Mouse (Mus musculus) megakaryocyte, embryonic 14.5 days (primary cell): Measurements from ENCODE around the gene Gpatch3. TPM values are rescaled to one million over a fixed set of nuclear protein-coding genes. Genes with fewer than 3 reads are reported as not detected.

Experiments
- H3K27me3 ChIP-seq: replicated peaks from 2 replicates; pipeline ENCODE3; 2012; ENCODE audit warnings: inconsistent platforms
- H3K36me3 ChIP-seq: replicated peaks from 2 replicates; pipeline ENCODE3; 2012; ENCODE audit warnings: low read length, inconsistent platforms, mixed read lengths
- H3K4me1 ChIP-seq: 2 replicates; pipeline ENCODE4 v1.6.1; 2012; ENCODE audit warnings: inconsistent platforms
- H3K4me3 ChIP-seq: replicated peaks from 2 replicates; pipeline ENCODE3; 2012; ENCODE audit warnings: moderate library complexity, mild to moderate bottlenecking, inconsistent platforms
- H3K9me3 ChIP-seq: 2 replicates; pipeline ENCODE4 v1.6.1; 2012; ENCODE audit warnings: inconsistent platforms
- FLI1 ChIP-seq: IDR thresholded peaks from 2 replicates; pipeline ENCODE4 v1.6.1; 2012; ENCODE audit warnings: low read length, inconsistent platforms, mixed read lengths
- GATA1 ChIP-seq: IDR thresholded peaks from 3 replicates; pipeline ENCODE4 v1.6.1; 2012; ENCODE audit warnings: mixed read lengths, low read length, inconsistent platforms, borderline replicate concordance
- polyA plus RNA-seq: library from polyadenylated mRNA; stranded (reverse); fragments of >175 nt; gene quantifications from 2 replicates; pipeline ENCODE4 v1.2.3, GENCODE M21; 2012; ENCODE audit warnings: low replicate concordance; ENCODE audit not compliant: insufficient read depth

Gene Gpatch3
- polyA plus RNA-seq, 1 experiment, result 5.4 TPM

DNA sequence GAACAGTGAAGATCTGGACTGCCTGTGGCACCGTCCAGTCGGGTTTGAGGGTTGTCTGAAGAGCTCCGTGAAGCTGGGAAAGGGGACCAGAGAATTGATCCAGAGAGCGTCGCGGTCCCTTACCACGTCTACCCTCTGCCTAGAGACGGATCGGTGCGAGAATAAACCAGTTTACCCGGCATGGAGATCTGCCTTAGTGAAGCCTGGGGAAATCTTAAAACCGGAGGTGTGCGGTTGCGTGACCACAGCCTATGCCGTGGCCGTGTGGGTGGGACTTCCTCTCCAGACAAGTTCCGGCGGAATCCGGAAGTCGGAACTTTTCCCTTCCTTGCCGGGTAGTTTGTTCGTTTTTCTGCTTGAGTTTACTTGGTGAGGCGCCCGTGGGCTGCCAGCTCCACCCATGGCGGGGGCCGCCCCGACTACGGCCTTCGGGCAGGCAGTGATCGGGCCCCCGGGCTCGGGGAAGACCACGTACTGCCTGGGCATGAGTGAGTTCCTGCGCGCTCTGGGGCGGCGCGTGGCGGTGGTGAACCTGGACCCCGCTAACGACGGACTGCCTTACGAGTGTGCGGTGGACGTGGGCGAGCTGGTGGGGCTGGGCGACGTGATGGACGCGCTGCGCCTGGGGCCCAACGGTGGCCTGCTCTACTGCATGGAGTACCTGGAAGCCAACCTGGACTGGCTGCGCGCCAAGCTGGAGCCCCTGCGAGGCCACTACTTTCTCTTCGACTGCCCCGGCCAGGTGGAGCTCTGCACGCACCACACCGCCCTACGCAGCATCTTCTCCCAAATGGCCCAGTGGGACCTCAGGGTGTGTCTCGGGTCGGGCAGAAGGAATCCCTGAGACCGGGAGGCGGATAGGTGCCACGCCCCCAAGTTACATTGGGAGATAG is 9.8 kb downstream of the Gpatch3 start, which contains the start of gene Gpn2:
TSS of gene Gpn2 (plus strand) at position 304 of the 893 bp plus-strand sequence.
- Histone ChIP-seq H3K9me3 (no peaks in the 10 kb centered on the region), H3K4me3 (peak within 1 kb of the TSS; percentile 100), H3K4me1 (peaks cover 42% of the 10 kb centered on the region), H3K36me3 (peaks cover 74% of the 10 kb centered on the region), H3K27me3 (no peaks in the 10 kb centered on the region)
- TF ChIP-seq FLI1 (no peak; the same call in 1 of the 2 replicates), GATA1 (no peak)

DNA sequence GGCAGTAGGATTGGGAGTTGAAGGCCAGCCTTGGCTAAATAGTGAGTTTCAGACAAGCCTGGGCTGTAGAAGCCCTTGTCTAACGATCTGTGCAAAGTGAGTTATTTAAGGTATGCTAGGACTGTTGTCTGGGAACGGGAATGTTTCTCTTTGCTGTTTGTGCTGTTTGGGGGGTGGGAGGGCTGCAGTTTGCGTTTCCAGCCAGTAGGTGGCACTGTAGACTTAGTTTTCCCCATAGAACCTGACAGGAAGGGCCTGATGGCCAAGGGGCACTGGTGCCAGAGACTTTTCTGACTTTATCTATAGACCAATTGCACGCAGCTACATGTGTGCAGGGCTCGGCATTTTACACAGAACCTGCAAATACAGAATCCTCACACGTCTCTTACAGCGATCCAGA is 18.0 kb downstream of the Gpatch3 start:
- Histone ChIP-seq H3K36me3 (peaks cover 61% of the 10 kb centered on the region), H3K4me1 (peaks cover 11% of the 10 kb centered on the region), H3K9me3 (no peaks in the 10 kb centered on the region), H3K27me3 (no peaks in the 10 kb centered on the region), H3K4me3 (no peak overlapping the region)
- no peak for TF ChIP-seq FLI1

GRCm38 (mm10) chr4:133595538-133595937 is 21.0 kb downstream of the Gpatch3 start:
- Histone ChIP-seq H3K36me3 (peaks cover 31% of the 10 kb centered on the region), H3K27me3 (peaks cover 8% of the 10 kb centered on the region), H3K4me1 (peaks cover 29% of the 10 kb centered on the region), H3K9me3 (no peaks in the 10 kb centered on the region), H3K4me3 (no peak overlapping the region)
- no peak for TF ChIP-seq GATA1
- TF ChIP-seq FLI1, result no peak

DNA sequence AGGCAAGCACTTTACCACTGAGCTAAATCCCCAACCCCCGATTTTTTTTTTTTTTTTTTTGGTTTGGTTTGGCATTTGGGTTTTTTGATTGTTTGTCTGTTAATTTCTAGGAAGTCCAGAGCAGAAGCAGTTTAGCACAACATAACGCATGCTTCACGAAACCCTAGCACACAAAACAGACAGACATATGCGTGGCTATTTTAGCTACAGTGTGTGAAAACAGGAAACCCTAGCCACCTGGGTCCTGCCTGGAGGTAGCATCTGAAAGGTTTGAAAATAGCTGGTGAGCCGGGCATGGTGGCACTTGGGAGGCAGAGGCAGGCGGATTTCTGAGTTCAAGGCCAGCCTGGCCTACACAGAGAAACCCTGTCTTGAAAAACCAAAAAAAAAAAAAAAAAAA is 21.5 kb downstream of the Gpatch3 start:
- Histone ChIP-seq H3K4me1 (peaks cover 29% of the 10 kb centered on the region), H3K9me3 (no peaks in the 10 kb centered on the region), H3K36me3 (peaks cover 26% of the 10 kb centered on the region), H3K4me3 (no peak overlapping the region), H3K27me3 (peaks cover 8% of the 10 kb centered on the region)
- TF ChIP-seq GATA1 (no peak), FLI1 (no peak)

DNA sequence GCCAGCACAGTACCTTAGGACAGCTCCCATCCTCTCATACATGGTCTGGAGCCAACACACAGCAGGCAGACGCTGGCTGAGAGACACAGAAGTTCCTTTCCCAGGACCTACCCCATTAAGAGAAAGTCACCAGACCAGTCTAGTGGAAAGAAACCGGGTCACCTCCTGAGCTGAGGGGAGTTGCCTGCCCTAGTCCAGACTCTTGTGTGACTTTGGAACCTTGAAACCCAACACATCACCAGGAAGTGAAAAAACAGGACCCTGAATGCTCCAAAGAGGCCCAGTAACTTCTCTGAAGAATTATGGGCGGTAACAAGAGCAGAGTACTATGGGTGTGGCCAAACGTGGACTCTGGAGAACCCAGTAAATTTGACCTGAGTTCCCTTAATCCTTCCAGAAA is 24.1 kb downstream of the Gpatch3 start:
- Histone ChIP-seq H3K4me1 (peaks cover 18% of the 10 kb centered on the region), H3K9me3 (no peaks in the 10 kb centered on the region), H3K36me3 (peaks cover 33% of the 10 kb centered on the region), H3K4me3 (no peak overlapping the region), H3K27me3 (peaks cover 8% of the 10 kb centered on the region)
- TF ChIP-seq GATA1 (no peak), FLI1 (no peak)

DNA sequence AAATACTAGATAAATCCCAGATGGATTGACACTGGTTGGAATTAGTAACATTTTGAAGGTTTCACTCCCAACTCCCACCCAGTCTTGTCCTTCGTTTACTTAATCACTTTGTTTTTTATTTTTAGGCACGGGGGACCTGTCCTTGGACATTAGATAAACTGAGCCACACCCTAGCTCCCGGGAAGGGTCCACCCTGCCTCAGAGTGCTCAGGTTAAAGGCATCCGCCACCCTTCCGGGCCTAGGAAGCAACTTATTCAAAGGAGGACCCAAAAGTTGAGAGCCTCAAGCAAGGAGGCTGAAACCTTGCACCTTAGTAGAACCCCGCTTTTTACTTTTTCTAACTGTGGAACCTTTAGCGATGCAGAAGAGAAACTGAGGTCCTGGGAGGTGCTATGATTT is 24.6 kb downstream of the Gpatch3 start:
- Histone ChIP-seq H3K4me3 (peak overlapping the region; percentile 91), H3K36me3 (peaks cover 38% of the 10 kb centered on the region), H3K4me1 (peaks cover 18% of the 10 kb centered on the region), H3K27me3 (peaks cover 8% of the 10 kb centered on the region), H3K9me3 (no peaks in the 10 kb centered on the region)
- TF ChIP-seq GATA1, result no peak
- TF ChIP-seq FLI1, result no peak

DNA sequence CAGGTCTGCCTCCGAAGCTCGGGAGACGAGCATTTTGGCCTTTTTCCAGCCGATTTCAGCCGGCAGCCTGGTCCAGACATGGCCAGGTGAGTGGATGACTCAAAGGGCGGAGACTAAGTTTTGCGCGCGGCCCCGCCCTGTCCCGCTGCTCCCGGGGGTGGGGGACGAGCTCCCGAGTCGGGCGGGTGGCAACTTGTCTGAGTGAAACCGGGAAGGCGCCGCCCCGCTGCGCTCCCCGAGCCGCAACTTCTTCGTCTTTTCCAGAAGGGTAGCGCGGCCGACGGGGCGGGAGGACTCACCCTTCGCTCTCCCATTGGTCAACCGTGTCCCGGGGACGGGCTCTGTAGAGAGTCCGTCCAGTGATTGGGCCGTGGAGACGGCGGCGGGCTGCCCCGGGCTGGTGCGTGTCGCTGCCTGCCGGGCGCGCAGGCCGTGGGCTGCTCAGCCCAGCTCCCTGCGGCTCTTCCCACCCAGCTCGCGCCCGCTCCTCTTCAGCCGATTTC is 25.1 kb downstream of the Gpatch3 start:
- peak overlapping the region; percentile 91 for H3K4me3 ChIP-seq
- TF ChIP-seq FLI1 (no peak), GATA1 (no peak)
- H3K9me3 ChIP-seq, result no peaks in the 10 kb centered on the region
- peaks cover 18% of the 10 kb centered on the region for H3K4me1 ChIP-seq
- peaks cover 8% of the 10 kb centered on the region for H3K27me3 ChIP-seq
- peaks cover 39% of the 10 kb centered on the region for H3K36me3 ChIP-seq

GRCm38 (mm10) chr4:133600306-133600705 is 25.8 kb downstream of the Gpatch3 start:
- H3K36me3 ChIP-seq, result peaks cover 41% of the 10 kb centered on the region
- peaks cover 8% of the 10 kb centered on the region for H3K27me3 ChIP-seq
- TF ChIP-seq FLI1 (no peak), GATA1 (no peak)
- H3K4me1 ChIP-seq, result peaks cover 18% of the 10 kb centered on the region
- H3K9me3 ChIP-seq, result no peaks in the 10 kb centered on the region
- peak overlapping the region; percentile 91 for H3K4me3 ChIP-seq

GRCm38 (mm10) chr4:133601721-133602218 is 27.2 kb downstream of the Gpatch3 start, which contains the start of gene Sfn:
Sfn (minus strand) TSS chr4:133602168.
- no peak within 1 kb of the TSS for H3K4me3 ChIP-seq
- peaks cover 8% of the 10 kb centered on the region for H3K27me3 ChIP-seq
- TF ChIP-seq GATA1, result no peak
- no peak for TF ChIP-seq FLI1
- peaks cover 18% of the 10 kb centered on the region for H3K4me1 ChIP-seq
- peaks cover 52% of the 10 kb centered on the region for H3K36me3 ChIP-seq
- H3K9me3 ChIP-seq, result no peaks in the 10 kb centered on the region

DNA sequence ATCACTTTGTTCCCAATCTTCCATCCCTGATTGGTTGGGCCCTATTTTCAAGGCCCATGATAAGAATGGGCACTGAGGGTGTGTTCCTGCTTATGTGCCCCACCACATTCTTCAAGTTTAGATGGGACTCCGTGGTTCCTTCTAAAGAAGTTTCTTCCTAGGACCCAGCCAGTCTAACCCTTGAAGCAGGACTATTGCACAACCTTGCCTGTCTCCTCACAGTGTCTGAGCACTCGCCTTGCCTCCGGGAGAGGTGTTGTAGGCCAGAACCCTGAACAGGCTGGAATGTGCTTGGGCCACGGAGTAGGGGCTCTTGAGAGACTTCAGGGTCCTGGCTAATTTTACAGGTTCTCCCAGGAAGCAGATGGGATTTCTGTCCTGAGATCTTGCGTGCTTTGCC is 28.5 kb downstream of the Gpatch3 start:
- Histone ChIP-seq H3K36me3 (peaks cover 65% of the 10 kb centered on the region), H3K27me3 (peaks cover 8% of the 10 kb centered on the region), H3K4me1 (peaks cover 20% of the 10 kb centered on the region), H3K9me3 (no peaks in the 10 kb centered on the region), H3K4me3 (no peak overlapping the region)
- no peak for TF ChIP-seq GATA1
- TF ChIP-seq FLI1, result no peak
